Mouse (Mus musculus) hindbrain, embryonic 11.5 days (tissue): ENCODE data around the gene Phactr4. TPM values are rescaled to one million over a fixed set of nuclear protein-coding genes. Genes with fewer than 3 reads are reported as not detected.

Source experiments
- ATAC-seq: fragments of 200-750 bp; cut with Nextera tagmentation; 2 replicates; pipeline ENCODE4 v1.8.0; 2017; ENCODE audit warnings: mild to moderate bottlenecking, moderate TSS enrichment, moderate library complexity; ENCODE audit not compliant: low FRiP score
- DNase-seq: peaks from one replicate; pipeline ENCODE4 v3.0.0-alpha.2; 2015; ENCODE audit warnings: low spot score
- H3K27ac ChIP-seq: fragments of 300-500 bp; sonication (generic); 2 replicates; pipeline ENCODE4 v1.5.1; 2014; ENCODE audit warnings: mild to moderate bottlenecking, low read depth, low read length
- H3K27me3 ChIP-seq: fragments of 300-500 bp; sonication (generic); 2 replicates; pipeline ENCODE4 v1.6.1; 2014; ENCODE audit warnings: mild to moderate bottlenecking, low read length, moderate library complexity, mixed read lengths; ENCODE audit not compliant: control insufficient read depth, insufficient read depth
- H3K36me3 ChIP-seq: fragments of 300-500 bp; sonication (generic); 2 replicates; pipeline ENCODE4 v1.6.1; 2014; ENCODE audit warnings: mild to moderate bottlenecking, low read length, moderate library complexity, mixed read lengths; ENCODE audit not compliant: control insufficient read depth, insufficient read depth
- H3K4me1 ChIP-seq: fragments of 300-500 bp; sonication (generic); replicated peaks from 2 replicates; pipeline ENCODE4 v1.6.1; 2014; ENCODE audit warnings: low read length, mixed read lengths; ENCODE audit not compliant: control insufficient read depth, insufficient read depth
- H3K4me2 ChIP-seq: fragments of 300-500 bp; sonication (generic); replicated peaks from 2 replicates; pipeline ENCODE4 v1.6.1; 2014; ENCODE audit warnings: mild to moderate bottlenecking, low read depth, low read length
- H3K4me3 ChIP-seq: fragments of 300-500 bp; sonication (generic); 2 replicates; pipeline ENCODE4 v1.5.1; 2014; ENCODE audit warnings: low read depth, low read length
- H3K9ac ChIP-seq: fragments of 300-500 bp; sonication (generic); 2 replicates; pipeline ENCODE4 v1.6.1; 2014; ENCODE audit warnings: low read depth, low read length
- H3K9me3 ChIP-seq: fragments of 300-500 bp; sonication (generic); 2 replicates; pipeline ENCODE4 v1.6.1; 2016; ENCODE audit warnings: low read length; ENCODE audit not compliant: control insufficient read depth
- WGBS: fragments of 180-500 bp; shearing (Covaris S2); extraction: QIAGEN DNeasy Blood & Tissue Kit; methylation state at CpG from one replicate; pipeline ENCODE4 v1.1.7; 2014; 5-methylcytosine and 5-hydroxymethylcytosine counted together
- polyA plus RNA-seq: library from polyadenylated mRNA; unstranded; fragments of >200 nt; fragmentation: Nextera tagmentation; extraction: Ambion mirVana; gene quantifications from 2 replicates; pipeline ENCODE4 v1.2.1, GENCODE M21; 2014

Gene Phactr4
- polyA plus RNA-seq, 1 experiment from 2014 or later: 27.2 TPM

DNA sequence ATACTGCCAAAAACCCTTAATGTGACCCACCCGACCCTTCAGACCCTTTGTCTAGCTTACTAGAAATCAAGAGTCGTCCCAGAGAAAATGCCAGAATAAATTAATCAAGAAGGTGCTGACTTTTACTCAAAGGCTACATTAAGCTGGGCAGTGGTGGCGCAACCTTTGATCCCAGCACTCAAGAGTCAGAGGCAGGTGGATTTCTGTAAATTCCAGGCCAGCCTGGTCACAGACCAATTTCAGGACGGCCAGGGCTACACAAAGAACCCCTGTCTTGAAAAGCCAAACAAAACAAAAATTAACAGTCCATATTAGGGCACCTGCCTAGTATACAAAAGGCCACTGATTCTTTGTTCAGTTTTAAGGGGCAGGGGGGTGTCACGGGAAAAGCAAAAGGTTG, 95.8 kb downstream of the Phactr4 start:
- no peak overlapping the region for H3K27ac ChIP-seq
- H3K36me3 ChIP-seq: peaks cover 5% of the 10 kb centered on the region; the same call in 1 of the 2 replicates
- no peaks in the 10 kb centered on the region for H3K27me3 ChIP-seq
- H3K4me3 ChIP-seq: no peak overlapping the region
- H3K4me1 ChIP-seq: 0 out of 2 replicates have a peak, but pooled peaks cover 3% of the 10 kb centered on the region
- DNase-seq (no peak), ATAC-seq (no peak)
- no peak overlapping the region for H3K4me2 ChIP-seq
- H3K9ac ChIP-seq: no peak overlapping the region
- 81% methylated on average over 5 of the region's 5 CpGs for WGBS
- no peaks in the 10 kb centered on the region for H3K9me3 ChIP-seq

GRCm38 (mm10) chr4:132315711-132316110, 106.6 kb downstream of the Phactr4 start:
- WGBS: 91% methylated on average over 8 of the region's 8 CpGs
- Histone ChIP-seq H3K4me2 (no peak overlapping the region), H3K36me3 (0 out of 2 replicates have a peak, but pooled peaks cover 8% of the 10 kb centered on the region)

DNA sequence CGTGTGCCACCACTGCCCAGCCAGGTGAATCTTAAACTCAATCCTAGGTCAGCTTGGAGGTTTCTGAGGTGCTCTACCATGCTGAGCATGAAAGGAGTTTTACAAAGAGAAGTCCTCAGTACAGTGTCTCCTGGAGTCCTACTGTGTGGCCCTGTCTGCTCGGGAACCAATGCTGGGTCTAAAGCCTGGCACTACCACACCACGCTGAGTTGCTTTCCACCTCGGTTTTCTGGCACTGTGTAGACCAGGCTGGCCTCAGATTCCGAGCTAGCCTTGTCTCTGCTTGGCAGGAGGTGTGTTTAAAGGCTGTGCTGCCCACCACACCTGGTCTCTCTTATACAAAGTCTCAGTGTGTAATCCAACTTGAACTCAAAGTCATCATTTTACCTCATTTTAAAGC, 109.7 kb downstream of the Phactr4 start:
- no peak for DNase-seq
- WGBS: 84% methylated on average over 5 of the region's 5 CpGs
- ATAC-seq: no peak
- no peak overlapping the region for H3K4me2 ChIP-seq
- no peaks in the 10 kb centered on the region for H3K9me3 ChIP-seq
- no peak overlapping the region for H3K9ac ChIP-seq
- H3K27me3 ChIP-seq: no peaks in the 10 kb centered on the region
- peaks cover 3% of the 10 kb centered on the region; the same call in 1 of the 2 replicates for H3K4me1 ChIP-seq
- H3K27ac ChIP-seq: no peak overlapping the region
- H3K4me3 ChIP-seq: no peak overlapping the region
- 0 out of 2 replicates have a peak, but pooled peaks cover 8% of the 10 kb centered on the region for H3K36me3 ChIP-seq

More at GRCm38 (mm10) chr4:132315711-132316110, 106.6 kb downstream of the Phactr4 start:
- Histone ChIP-seq H3K27me3 (no peaks in the 10 kb centered on the region), H3K27ac (no peak overlapping the region), H3K9ac (no peak overlapping the region), H3K4me1 (no peaks in the 10 kb centered on the region), H3K9me3 (no peaks in the 10 kb centered on the region), H3K4me3 (no peak overlapping the region)
- ATAC-seq: no peak
- DNase-seq: no peak

DNA sequence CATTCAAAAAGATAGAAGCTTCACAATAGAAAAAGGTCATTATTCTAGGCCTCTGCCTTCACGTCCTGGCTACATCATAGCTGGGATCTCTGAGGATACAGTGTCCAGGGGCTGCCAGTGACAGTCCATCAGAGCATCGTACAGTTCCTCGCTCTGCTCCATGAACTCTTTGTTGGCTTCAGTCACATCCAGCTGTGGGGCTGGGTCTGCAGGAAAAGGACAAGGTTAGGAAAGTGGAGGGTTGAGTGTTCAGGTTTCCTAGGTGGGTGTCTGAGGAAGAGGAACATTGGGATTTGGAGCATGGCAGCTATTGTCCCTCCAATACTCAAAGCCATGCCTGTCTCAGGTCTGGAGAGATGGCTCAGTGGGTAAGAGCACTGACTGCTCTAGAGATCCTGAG, 110.5 kb downstream of the Phactr4 start:
- DNase-seq (no peak), ATAC-seq (no peak)
- WGBS: 57% methylated on average over 3 of the region's 3 CpGs
- Histone ChIP-seq H3K4me3 (no peak overlapping the region), H3K36me3 (0 out of 2 replicates have a peak, but pooled peaks cover 8% of the 10 kb centered on the region), H3K27ac (no peak overlapping the region), H3K27me3 (no peaks in the 10 kb centered on the region), H3K9me3 (no peaks in the 10 kb centered on the region), H3K4me1 (peaks cover 3% of the 10 kb centered on the region; the same call in 1 of the 2 replicates), H3K9ac (no peak overlapping the region), H3K4me2 (no peak overlapping the region)

DNA sequence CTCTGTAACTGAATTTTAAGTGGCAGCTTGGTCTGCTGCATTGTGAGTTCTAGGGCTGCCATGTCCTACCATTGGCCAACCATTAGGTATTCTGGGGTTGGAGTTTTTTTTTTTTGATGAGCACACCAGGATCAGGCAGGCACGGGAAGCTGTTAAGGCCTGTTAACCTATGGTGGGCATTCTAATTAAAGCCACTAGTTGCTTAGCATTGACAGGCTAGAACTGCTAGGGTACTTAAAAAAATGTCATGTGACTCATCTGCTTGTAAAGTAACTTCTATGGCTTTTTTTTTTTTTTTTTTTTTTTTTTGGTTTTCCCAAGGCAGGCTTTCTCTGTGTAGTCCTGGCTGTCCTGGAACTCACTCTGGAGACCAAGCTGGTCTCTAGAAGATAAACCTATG, 111.1 kb downstream of the Phactr4 start:
- Histone ChIP-seq H3K9ac (no peak overlapping the region), H3K36me3 (0 out of 2 replicates have a peak, but pooled peaks cover 4% of the 10 kb centered on the region), H3K4me2 (no peak overlapping the region), H3K27ac (no peak overlapping the region), H3K4me3 (no peak overlapping the region), H3K4me1 (peaks cover 3% of the 10 kb centered on the region; the same call in 1 of the 2 replicates), H3K27me3 (no peaks in the 10 kb centered on the region), H3K9me3 (no peaks in the 10 kb centered on the region)
- ATAC-seq: no peak
- DNase-seq: no peak
- 39% methylated on average over 1 of the region's 1 CpGs for WGBS

- peak overlapping the region; percentile 84; the same call in 1 of the 2 replicates for H3K9ac ChIP-seq
- DNase-seq (peak; percentile 57), ATAC-seq (no peak)
- H3K4me2 ChIP-seq: peak overlapping the region; percentile 75
- no peaks in the 10 kb centered on the region for H3K9me3 ChIP-seq
- H3K4me3 ChIP-seq: peak overlapping the region; percentile 77
- 35% methylated on average over 10 of the region's 10 CpGs for WGBS
- H3K36me3 ChIP-seq: 0 out of 2 replicates have a peak, but pooled peaks cover 4% of the 10 kb centered on the region
- H3K4me1 ChIP-seq: peaks cover 3% of the 10 kb centered on the region; the same call in 1 of the 2 replicates
- H3K27ac ChIP-seq: no peak overlapping the region
- H3K27me3 ChIP-seq: no peaks in the 10 kb centered on the region
Measured at GRCm38 (mm10) chr4:132309849-132310472, 112.3 kb downstream of the Phactr4 start.

DNA sequence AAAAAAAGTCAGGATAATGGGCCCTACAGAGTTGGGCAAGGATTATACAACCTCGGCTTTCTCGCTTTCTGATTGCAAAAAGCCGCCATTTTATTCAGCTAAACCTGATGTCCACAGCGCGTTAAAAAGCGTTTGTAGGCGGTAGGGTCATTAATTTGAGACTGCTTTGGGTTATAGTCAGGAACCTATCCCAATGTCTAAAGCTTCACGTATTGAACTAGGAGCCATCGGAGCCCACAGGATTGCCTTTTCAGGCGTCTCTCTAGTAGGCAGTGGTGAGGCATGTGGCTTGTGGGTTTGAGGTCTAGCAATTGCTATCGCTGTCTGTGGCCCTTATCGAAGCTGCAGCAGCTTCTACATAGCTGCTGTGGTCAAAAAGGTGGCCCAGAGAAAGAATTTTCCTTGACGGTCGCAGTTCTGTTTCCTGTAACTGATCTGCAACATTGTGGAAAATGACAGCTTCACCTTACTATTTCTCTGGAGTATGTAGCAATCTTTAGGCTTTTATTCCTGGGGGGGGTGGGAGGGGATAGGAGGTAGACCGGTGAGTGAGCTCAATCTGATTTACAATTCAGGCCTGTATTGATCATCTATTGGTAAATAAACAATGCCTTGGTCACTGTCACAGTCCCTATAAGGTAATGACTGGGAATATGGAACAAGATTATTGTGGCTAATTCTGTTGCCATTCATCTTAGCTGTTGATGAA, 113.0 kb downstream of the Phactr4 start:
- Histone ChIP-seq H3K27ac (peak overlapping the region; percentile 55), H3K4me2 (peak overlapping the region; percentile 75), H3K9ac (peak overlapping the region; percentile 84), H3K27me3 (no peaks in the 10 kb centered on the region), H3K4me3 (peak overlapping the region; percentile 77), H3K4me1 (peaks cover 3% of the 10 kb centered on the region; the same call in 1 of the 2 replicates), H3K36me3 (0 out of 2 replicates have a peak, but pooled peaks cover 4% of the 10 kb centered on the region), H3K9me3 (no peaks in the 10 kb centered on the region)
- ATAC-seq (no peak; the same call in 1 of the 2 replicates), DNase-seq (peak; percentile 40)
- under 1% methylated on average over 15 of the region's 15 CpGs for WGBS

- peak overlapping the region; percentile 77 for H3K4me3 ChIP-seq
- H3K4me1 ChIP-seq: peaks cover 3% of the 10 kb centered on the region; the same call in 1 of the 2 replicates
- peak overlapping the region; percentile 55 for H3K27ac ChIP-seq
- 2% methylated on average over 41 of the region's 41 CpGs for WGBS
- peak; percentile 93 for DNase-seq
- ATAC-seq: peak; percentile 91
- 0 out of 2 replicates have a peak, but pooled peaks cover 4% of the 10 kb centered on the region for H3K36me3 ChIP-seq
- no peaks in the 10 kb centered on the region for H3K9me3 ChIP-seq
- peak overlapping the region; percentile 84 for H3K9ac ChIP-seq
- H3K4me2 ChIP-seq: peak overlapping the region; percentile 75
- H3K27me3 ChIP-seq: no peaks in the 10 kb centered on the region
Measured at GRCm38 (mm10) chr4:132308437-132309139, 113.7 kb downstream of the Phactr4 start.
